Mouse (Mus musculus) cerebellum, adult (tissue): Measurements from ENCODE around the gene Slc2a1.

Experiments
- ATAC-seq: cut with Nextera tagmentation; 2 replicates; pipeline ENCODE4 v1.9.2; 2017; ENCODE audit warnings: mild to moderate bottlenecking, moderate library complexity, mixed read lengths; ENCODE audit not compliant: insufficient number of reproducible peaks, low FRiP score, low TSS enrichment

Gene Slc2a1

GRCm38 (mm10) chr4:119108495-119109408 is at the start of gene Slc2a1:
Gene Slc2a1, plus strand, starts transcription at chr4:119108711.
- ATAC-seq, result peak; percentile 75

- no peak for ATAC-seq
Measured at GRCm38 (mm10) chr4:119066791-119067190, 41.7 kb upstream of the Slc2a1 start.

- no peak for ATAC-seq
Measured at GRCm38 (mm10) chr4:119067204-119067603, 41.3 kb upstream of the Slc2a1 start.

- ATAC-seq, result no peak
Measured at GRCm38 (mm10) chr4:119068918-119069317, 39.6 kb upstream of the Slc2a1 start.

- ATAC-seq, result no peak
Measured at GRCm38 (mm10) chr4:119070181-119070580, 38.3 kb upstream of the Slc2a1 start.

GRCm38 (mm10) chr4:119070959-119071647 is 37.4 kb upstream of the Slc2a1 start:
- no peak for ATAC-seq

- no peak for ATAC-seq
Measured at GRCm38 (mm10) chr4:119071648-119072362, 36.7 kb upstream of the Slc2a1 start.

GRCm38 (mm10) chr4:119072363-119072940 is 36.1 kb upstream of the Slc2a1 start:
- ATAC-seq, result no peak

GRCm38 (mm10) chr4:119072941-119073451 is 35.5 kb upstream of the Slc2a1 start:
- ATAC-seq, result no peak

GRCm38 (mm10) chr4:119073626-119074025 is 34.9 kb upstream of the Slc2a1 start:
- no peak for ATAC-seq

GRCm38 (mm10) chr4:119074596-119074995 is 33.9 kb upstream of the Slc2a1 start:
- no peak for ATAC-seq

GRCm38 (mm10) chr4:119075273-119075672 is 33.2 kb upstream of the Slc2a1 start:
- ATAC-seq, result no peak

- ATAC-seq, result no peak
Measured at GRCm38 (mm10) chr4:119076336-119076735, 32.2 kb upstream of the Slc2a1 start.

GRCm38 (mm10) chr4:119077084-119077682 is 31.3 kb upstream of the Slc2a1 start:
- ATAC-seq, result no peak

- no peak for ATAC-seq
Measured at GRCm38 (mm10) chr4:119079928-119080327, 28.6 kb upstream of the Slc2a1 start.

- no peak for ATAC-seq
Measured at GRCm38 (mm10) chr4:119082740-119083231, 25.7 kb upstream of the Slc2a1 start.

GRCm38 (mm10) chr4:119088424-119088823 is 20.1 kb upstream of the Slc2a1 start:
- no peak for ATAC-seq

GRCm38 (mm10) chr4:119093890-119094289 is 14.6 kb upstream of the Slc2a1 start:
- ATAC-seq, result no peak

GRCm38 (mm10) chr4:119094987-119095386 is 13.5 kb upstream of the Slc2a1 start:
- no peak for ATAC-seq

GRCm38 (mm10) chr4:119096401-119096800 is 12.1 kb upstream of the Slc2a1 start:
- ATAC-seq, result no peak
